Mouse (Mus musculus) embryonic facial prominence, embryonic 10.5 days (tissue): ENCODE results near the gene Slc39a1. TPM values are rescaled to one million over a fixed set of nuclear protein-coding genes. Genes with fewer than 3 reads are reported as not detected.

ENCODE experiments used
- DNase-seq: peaks from one replicate; pipeline ENCODE4 v3.0.0-alpha.2; 2017; ENCODE audit warnings: low spot score
- H3K27ac ChIP-seq: fragments of 300-500 bp; sonication (generic); replicated peaks from 2 replicates; pipeline ENCODE4 v1.5.1; 2016; ENCODE audit warnings: mild to moderate bottlenecking
- H3K27me3 ChIP-seq: fragments of 300-500 bp; sonication (generic); replicated peaks from 2 replicates; pipeline ENCODE4 v1.6.1; 2016; ENCODE audit warnings: low read depth, mild to moderate bottlenecking; ENCODE audit not compliant: poor library complexity, severe bottlenecking
- H3K36me3 ChIP-seq: fragments of 300-500 bp; sonication (generic); replicated peaks from 2 replicates; pipeline ENCODE4 v1.6.1; 2016; ENCODE audit warnings: mild to moderate bottlenecking, moderate library complexity
- H3K4me1 ChIP-seq: fragments of 300-500 bp; sonication (generic); 2 replicates; pipeline ENCODE4 v1.6.1; 2016
- H3K4me3 ChIP-seq: fragments of 300-500 bp; sonication (generic); 2 replicates; pipeline ENCODE4 v1.5.1; 2016; ENCODE audit warnings: mild to moderate bottlenecking, moderate library complexity
- H3K9me3 ChIP-seq: fragments of 300-500 bp; sonication (generic); 2 replicates; pipeline ENCODE4 v1.6.1; 2016; ENCODE audit warnings: mild to moderate bottlenecking
- WGBS: fragments of 180-500 bp; shearing (Covaris S2); methylation state at CpG from one replicate; pipeline ENCODE4 v1.1.7; 2016; 5-methylcytosine and 5-hydroxymethylcytosine counted together
- polyA plus RNA-seq: library from polyadenylated mRNA; unstranded; fragments of >200 nt; fragmentation: Nextera tagmentation; extraction: Ambion mirVana; gene quantifications from 2 replicates; pipeline ENCODE4 v1.2.1, GENCODE M21; 2016

The Slc39a1 gene
- polyA plus RNA-seq, result 60.9 and 64.2 TPM in 2 replicates

GRCm38 (mm10) chr3:90247960-90248745 lies at the start of gene Slc39a1:
Slc39a1 (plus strand) TSS chr3:90248172.
- no peaks in the 10 kb centered on the region for H3K9me3 ChIP-seq

DNA sequence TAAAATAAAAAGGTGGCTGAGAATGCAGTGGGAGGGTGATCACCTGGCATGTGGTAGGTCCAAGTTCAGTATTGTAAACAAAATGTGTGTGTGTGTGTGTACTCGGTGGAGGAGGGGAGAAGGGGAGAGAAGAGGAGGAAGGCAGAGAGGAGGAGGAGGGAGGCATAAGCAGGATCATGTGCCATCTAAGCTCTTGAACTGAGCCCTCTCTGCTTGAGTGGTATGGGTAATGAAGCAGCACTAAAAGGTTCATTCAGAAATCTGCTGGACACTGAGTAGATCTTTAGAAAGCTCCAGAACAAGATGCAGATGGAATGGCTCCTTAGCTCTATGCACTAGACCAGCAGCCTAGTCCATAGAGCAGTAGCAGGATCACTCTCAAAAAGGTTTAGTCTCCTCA lies 45.1 kb upstream of the Slc39a1 start:
- Histone ChIP-seq H3K36me3 (peaks cover 23% of the 10 kb centered on the region), H3K9me3 (no peaks in the 10 kb centered on the region), H3K27ac (no peak overlapping the region), H3K4me3 (no peak overlapping the region), H3K4me1 (no peaks in the 10 kb centered on the region), H3K27me3 (no peaks in the 10 kb centered on the region)
- 77% methylated on average over 1 of the region's 1 CpGs for WGBS
- no peak for DNase-seq

More at GRCm38 (mm10) chr3:90247960-90248745, at the start of gene Slc39a1:
- peaks cover 30% of the 10 kb centered on the region for H3K4me1 ChIP-seq
- under 1% methylated on average over 44 of the region's 44 CpGs for WGBS
- H3K36me3 ChIP-seq, result peaks cover 27% of the 10 kb centered on the region
- H3K4me3 ChIP-seq, result peak within 1 kb of the TSS; percentile 80
- no peaks in the 10 kb centered on the region for H3K27me3 ChIP-seq
- H3K27ac ChIP-seq, result peak within 1 kb of the TSS; percentile 93
- peak; percentile 96 for DNase-seq

GRCm38 (mm10) chr3:90203619-90204018 lies 44.4 kb upstream of the Slc39a1 start:
- H3K4me3 ChIP-seq, result no peak overlapping the region
- 79% methylated on average over 5 of the region's 5 CpGs for WGBS
- no peak for DNase-seq
- no peaks in the 10 kb centered on the region for H3K27me3 ChIP-seq
- H3K36me3 ChIP-seq, result peaks cover 30% of the 10 kb centered on the region
- H3K9me3 ChIP-seq, result no peaks in the 10 kb centered on the region
- no peaks in the 10 kb centered on the region for H3K4me1 ChIP-seq
- H3K27ac ChIP-seq, result no peak overlapping the region

GRCm38 (mm10) chr3:90204582-90204981 lies 43.4 kb upstream of the Slc39a1 start:
- no peaks in the 10 kb centered on the region for H3K27me3 ChIP-seq
- no peak for DNase-seq
- H3K9me3 ChIP-seq, result no peaks in the 10 kb centered on the region
- no peak overlapping the region for H3K4me3 ChIP-seq
- peaks cover 40% of the 10 kb centered on the region for H3K36me3 ChIP-seq
- WGBS, result 92% methylated on average over 2 of the region's 2 CpGs
- H3K27ac ChIP-seq, result no peak overlapping the region
- no peaks in the 10 kb centered on the region for H3K4me1 ChIP-seq

- Histone ChIP-seq H3K4me3 (no peak overlapping the region), H3K4me1 (peaks cover 18% of the 10 kb centered on the region), H3K27me3 (no peaks in the 10 kb centered on the region), H3K27ac (no peak overlapping the region), H3K9me3 (no peaks in the 10 kb centered on the region), H3K36me3 (peaks cover 71% of the 10 kb centered on the region)
- WGBS, result 88% methylated on average over 2 of the region's 2 CpGs
- no peak for DNase-seq
Observed at GRCm38 (mm10) chr3:90208662-90209061, 39.3 kb upstream of the Slc39a1 start.

DNA sequence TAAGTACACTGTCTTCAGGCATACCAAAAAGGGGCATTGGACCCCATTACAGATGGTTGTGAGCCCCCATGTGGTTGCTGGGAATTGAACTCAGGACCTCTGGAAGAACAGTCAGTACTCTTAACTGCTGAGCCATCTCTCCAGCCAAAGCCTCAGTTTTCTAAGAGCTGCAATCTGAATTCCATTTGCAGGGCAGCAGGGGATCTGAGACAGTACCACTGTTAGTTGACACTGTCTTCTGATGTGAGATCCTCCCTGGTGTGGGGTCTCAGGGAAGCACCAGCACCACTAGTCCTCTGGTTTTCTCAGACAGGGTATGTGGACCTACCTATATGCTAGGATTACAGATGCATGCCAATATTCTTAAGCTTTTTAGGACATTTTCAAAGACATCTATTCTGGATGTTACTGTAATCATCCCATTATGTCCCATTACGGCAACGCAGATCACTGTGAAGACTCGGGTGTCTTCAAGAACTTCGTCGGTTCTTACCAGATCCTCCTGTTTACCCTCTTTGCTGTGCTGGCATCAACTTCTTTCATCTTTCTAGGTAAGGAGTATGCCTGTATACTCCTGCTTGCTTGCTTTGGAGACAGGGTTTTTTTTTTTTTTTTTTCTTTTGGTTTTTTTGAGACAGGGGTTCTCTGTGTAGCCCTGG lies 37.9 kb upstream of the Slc39a1 start:
- H3K27ac ChIP-seq, result no peak overlapping the region
- no peak overlapping the region for H3K4me3 ChIP-seq
- no peaks in the 10 kb centered on the region for H3K9me3 ChIP-seq
- H3K36me3 ChIP-seq, result peaks cover 70% of the 10 kb centered on the region
- DNase-seq, result no peak
- peaks cover 24% of the 10 kb centered on the region for H3K4me1 ChIP-seq
- no peaks in the 10 kb centered on the region for H3K27me3 ChIP-seq
- 92% methylated on average over 5 of the region's 5 CpGs for WGBS

DNA sequence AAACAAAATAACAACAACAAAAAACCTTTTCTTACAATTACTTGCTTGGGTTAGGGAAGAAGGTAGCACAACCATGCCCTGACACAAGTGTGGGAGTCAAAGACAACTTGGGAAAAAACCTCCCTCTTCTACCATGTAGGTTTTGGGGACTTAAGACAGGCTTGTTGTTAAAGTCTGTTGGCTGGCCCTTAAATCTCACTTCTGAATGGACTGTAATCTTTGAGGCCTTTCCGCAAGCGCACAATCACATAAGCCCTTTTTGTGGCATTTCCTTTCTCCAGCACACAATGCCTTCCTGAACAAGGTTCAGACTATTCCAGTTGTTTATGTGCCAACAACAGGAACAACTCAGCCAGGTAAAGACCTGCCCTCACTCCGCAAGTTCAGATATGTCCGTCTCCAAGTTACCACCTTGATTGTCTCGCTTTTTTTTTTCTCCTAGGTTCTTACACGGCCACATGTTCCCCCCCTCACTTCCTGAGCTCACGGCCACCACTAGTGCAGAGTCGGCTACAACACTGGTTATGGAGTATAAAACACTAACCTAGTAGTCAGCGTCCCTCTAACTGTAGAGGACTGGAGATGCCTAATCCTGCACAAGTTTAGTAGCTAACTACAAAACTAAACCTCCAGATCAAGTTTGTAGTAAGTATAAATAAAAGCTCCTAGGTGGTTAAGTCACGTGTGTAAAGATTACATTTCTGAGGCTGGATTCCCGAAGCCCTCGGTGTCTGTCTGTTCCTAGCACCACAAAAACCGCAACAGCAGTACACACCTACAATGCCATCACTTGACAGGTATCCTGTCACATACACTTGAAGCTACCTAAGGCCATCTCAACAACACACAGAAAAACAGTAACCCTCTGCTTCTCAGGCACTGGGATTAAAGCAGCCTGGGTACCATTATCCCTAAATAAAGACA lies 36.2 kb upstream of the Slc39a1 start:
- no peaks in the 10 kb centered on the region for H3K27me3 ChIP-seq
- H3K4me1 ChIP-seq, result peaks cover 24% of the 10 kb centered on the region
- H3K4me3 ChIP-seq, result peak overlapping the region; percentile 94
- no peak overlapping the region for H3K27ac ChIP-seq
- no peaks in the 10 kb centered on the region for H3K9me3 ChIP-seq
- DNase-seq, result no peak
- 82% methylated on average over 13 of the region's 13 CpGs for WGBS
- H3K36me3 ChIP-seq, result peaks cover 60% of the 10 kb centered on the region

GRCm38 (mm10) chr3:90212723-90213122 lies 35.2 kb upstream of the Slc39a1 start:
- no peak for DNase-seq
- Histone ChIP-seq H3K36me3 (peaks cover 50% of the 10 kb centered on the region), H3K27ac (peak overlapping the region; percentile 98), H3K27me3 (no peaks in the 10 kb centered on the region), H3K9me3 (no peaks in the 10 kb centered on the region), H3K4me3 (peak overlapping the region; percentile 94), H3K4me1 (peaks cover 24% of the 10 kb centered on the region)
- WGBS, result 16% methylated on average over 5 of the region's 5 CpGs

GRCm38 (mm10) chr3:90213377-90213866 lies 34.5 kb upstream of the Slc39a1 start, which contains the start of the genes Rps27 and Rab13:
Rps27 (minus strand) TSS chr3:90213651.
Rab13 (plus strand) TSS chr3:90213695.
- Histone ChIP-seq H3K36me3 (peaks cover 43% of the 10 kb centered on the region), H3K27ac (peak within 1 kb of the TSS; percentile 98), H3K27me3 (no peaks in the 10 kb centered on the region), H3K4me3 (peak within 1 kb of the TSS; percentile 94), H3K9me3 (no peaks in the 10 kb centered on the region), H3K4me1 (peaks cover 24% of the 10 kb centered on the region)
- WGBS, result under 1% methylated on average over 42 of the region's 42 CpGs
- DNase-seq, result peak; percentile 90

GRCm38 (mm10) chr3:90213956-90214684 lies 33.9 kb upstream of the Slc39a1 start:
- WGBS, result 15% methylated on average over 12 of the region's 12 CpGs
- no peaks in the 10 kb centered on the region for H3K9me3 ChIP-seq
- DNase-seq, result peak; percentile 25
- peak overlapping the region; percentile 98 for H3K27ac ChIP-seq
- peaks cover 36% of the 10 kb centered on the region for H3K36me3 ChIP-seq
- peak overlapping the region; percentile 94 for H3K4me3 ChIP-seq
- peaks cover 24% of the 10 kb centered on the region for H3K4me1 ChIP-seq
- H3K27me3 ChIP-seq, result no peaks in the 10 kb centered on the region

DNA sequence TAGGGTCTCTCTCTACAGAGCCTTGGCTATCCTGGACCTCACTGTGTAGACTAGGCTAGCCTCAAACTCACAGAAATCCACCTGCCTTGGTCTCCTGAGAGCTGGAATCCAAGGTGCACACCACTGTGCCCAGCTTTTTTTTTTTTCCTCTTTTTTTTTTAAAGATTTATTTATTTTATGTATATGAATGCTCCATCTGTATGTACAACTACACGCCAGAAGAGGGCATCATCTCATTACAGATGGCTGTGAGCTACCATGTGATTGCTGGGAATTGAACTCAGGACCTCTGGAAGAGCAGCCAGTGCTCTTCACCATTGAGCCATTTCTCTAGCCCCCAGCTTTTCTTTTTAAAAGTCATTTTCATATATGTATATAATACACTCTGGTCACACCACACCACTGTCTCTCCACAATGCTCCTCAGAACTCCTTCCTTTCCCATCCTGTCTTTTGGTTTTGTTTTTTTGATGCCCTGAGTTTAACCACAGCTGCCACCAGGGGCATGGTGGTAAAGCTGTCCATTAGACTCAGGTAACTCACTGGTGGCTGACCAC lies 32.1 kb upstream of the Slc39a1 start:
- Histone ChIP-seq H3K4me1 (peaks cover 36% of the 10 kb centered on the region), H3K4me3 (no peak overlapping the region), H3K27me3 (no peaks in the 10 kb centered on the region), H3K27ac (no peak overlapping the region), H3K36me3 (peaks cover 18% of the 10 kb centered on the region), H3K9me3 (no peaks in the 10 kb centered on the region)
- no peak for DNase-seq
- WGBS, result 30% methylated on average over 1 of the region's 1 CpGs
